Mouse (Mus musculus) cerebellum, postnatal 36 days (tissue): ENCODE results near the gene Ppp4r3a.

Experiments used
- DNase-seq, 2 experiments: peaks; one replicate each; pipeline ENCODE4 v3.0.0; 2021 to 2022; ENCODE audit warnings: mixed read lengths in 2 of 2

Ppp4r3a gene

DNA sequence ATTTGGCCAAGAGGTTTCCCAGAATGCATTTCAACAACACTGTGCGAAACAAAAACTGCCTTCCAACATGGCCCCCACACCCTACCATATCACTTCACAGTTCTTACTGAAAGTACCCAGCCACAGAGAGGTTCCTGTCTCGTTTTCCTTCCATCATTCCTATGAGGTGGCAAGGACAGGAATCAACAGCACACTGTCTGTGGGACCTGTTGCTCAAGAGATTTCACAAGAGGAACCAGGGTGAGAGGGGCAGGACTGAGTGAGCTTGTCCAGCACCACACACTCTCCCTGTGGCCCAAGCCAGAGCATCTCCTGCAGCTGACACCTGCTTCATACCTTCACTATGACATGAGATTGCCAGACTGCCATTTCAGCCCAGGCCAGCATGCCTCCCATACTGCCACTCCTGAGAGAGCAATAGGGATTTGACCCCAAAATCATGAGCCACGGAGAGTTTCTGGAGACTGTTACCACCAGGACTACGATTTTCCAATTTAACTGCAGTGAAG, 93.7 kb downstream of the Ppp4r3a start:
- no peak for DNase-seq
